Mouse (Mus musculus) liver, embryonic 14.5 days (tissue): ENCODE measurements around the gene Srgap3.

Source experiments
- CTCF ChIP-seq: IDR thresholded peaks from 2 replicates; pipeline ENCODE4 v1.5.1; 2016; ENCODE audit warnings: antibody characterized with exemption, low read depth, control low read depth
- EP300 ChIP-seq: IDR thresholded peaks from 2 replicates; pipeline ENCODE4 v1.6.1; 2016; ENCODE audit warnings: antibody characterized with exemption, low read depth

- TF ChIP-seq CTCF (no peak), EP300 (no peak)
These were observed 67.9 kb downstream of the Srgap3 start for GRCm38 (mm10) chr6:112879154-112879553.
